Mouse (Mus musculus): ENCODE measurements around the gene Gria2.

Gria2 gene

GRCm38 (mm10) chr3:80802596-80803081 is at the start of gene Gria2:
TSS of gene Gria2 (minus strand) at chr3:80802835.
- DNase-seq (ENCODE audit: low spot score) = peak; percentile 53

DNA sequence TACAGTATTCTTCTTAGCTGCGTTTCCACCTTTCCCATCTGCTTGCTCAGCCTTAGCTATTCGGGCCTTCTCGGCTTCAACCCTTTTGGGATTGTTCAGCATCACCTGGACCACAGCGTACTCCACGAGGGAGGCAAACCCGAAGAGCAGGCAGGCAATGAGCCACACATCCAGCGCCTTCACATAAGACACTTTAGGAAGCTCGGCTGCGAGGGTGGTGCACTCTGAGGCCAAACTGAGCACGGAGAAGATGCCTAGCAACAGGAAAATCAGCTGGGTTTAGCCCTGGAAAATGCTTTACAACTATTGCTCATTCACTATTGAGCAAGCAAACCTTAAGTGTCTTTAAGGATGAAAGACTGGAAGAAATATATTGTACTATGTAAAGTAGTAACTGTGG is 48.3 kb upstream of the Gria2 start:
- no peak for DNase-seq (ENCODE audit: low spot score)

GRCm38 (mm10) chr3:80845634-80846033 is 43.0 kb upstream of the Gria2 start:
- no peak for DNase-seq (ENCODE audit: low spot score)

GRCm38 (mm10) chr3:80839845-80840244 is 37.2 kb upstream of the Gria2 start:
- no peak for DNase-seq (ENCODE audit: low spot score)

DNA sequence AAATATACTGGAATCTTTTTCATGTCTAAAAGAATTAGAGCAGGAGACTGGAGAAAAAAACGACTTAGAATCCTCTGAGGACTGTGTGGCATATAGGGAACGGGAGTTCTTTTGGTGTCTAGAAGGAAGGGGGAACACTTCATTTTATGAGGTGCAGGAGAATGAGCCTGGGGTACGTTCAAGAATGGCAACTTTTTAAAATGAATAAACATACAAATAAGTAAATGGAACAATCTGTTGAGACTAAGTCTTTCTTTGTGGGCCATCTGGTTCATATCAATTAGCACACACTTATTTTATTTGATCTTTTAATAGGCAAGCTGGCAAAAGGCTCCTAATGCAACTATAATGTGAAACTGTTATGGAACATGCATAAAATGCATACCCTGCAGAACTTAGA is 34.9 kb upstream of the Gria2 start:
- DNase-seq (ENCODE audit: low spot score) = peak; percentile 12

DNA sequence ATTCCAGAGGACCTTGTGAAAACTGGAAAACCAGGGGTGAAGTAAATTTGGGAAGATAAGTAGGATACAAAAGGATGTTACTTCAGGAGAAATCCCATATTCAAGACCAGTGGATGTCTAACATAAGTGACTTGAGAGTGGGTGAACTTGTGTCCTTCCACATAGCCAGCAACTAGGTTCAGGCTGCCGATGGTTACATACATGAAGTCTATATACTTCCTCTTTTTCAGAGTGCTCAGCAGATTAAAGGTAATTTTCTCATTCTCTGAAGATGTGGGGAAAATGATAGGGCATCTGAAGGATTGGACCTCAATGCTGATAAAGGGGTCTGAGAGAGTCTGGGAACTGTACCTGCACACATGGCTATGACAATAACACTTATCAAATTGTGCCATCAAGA is 21.3 kb upstream of the Gria2 start:
- no peak for DNase-seq (ENCODE audit: low spot score)

GRCm38 (mm10) chr3:80818619-80819018 is 16.0 kb upstream of the Gria2 start:
- no peak for DNase-seq (ENCODE audit: low spot score)

GRCm38 (mm10) chr3:80813734-80814133 is 11.1 kb upstream of the Gria2 start:
- no peak for DNase-seq (ENCODE audit: low spot score)

DNA sequence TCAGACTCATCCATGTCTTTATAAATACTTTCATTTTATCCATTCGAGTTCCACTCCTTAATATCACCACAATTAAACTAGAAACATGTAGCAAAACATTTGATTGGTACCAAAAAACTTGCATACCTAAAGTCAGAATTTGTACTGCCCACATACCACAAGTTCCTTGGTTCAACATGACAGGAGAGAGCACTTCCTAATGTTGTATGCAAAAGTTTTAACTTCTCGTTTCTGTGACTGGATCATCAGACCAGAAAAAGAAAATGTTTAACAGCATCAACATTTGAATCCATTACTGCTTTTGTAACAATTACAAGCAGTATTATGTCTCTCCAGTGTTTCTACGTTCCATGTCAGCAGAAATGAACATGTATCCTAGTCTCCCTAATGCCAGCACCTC is 9.6 kb upstream of the Gria2 start:
- no peak for DNase-seq (ENCODE audit: low spot score)

DNA sequence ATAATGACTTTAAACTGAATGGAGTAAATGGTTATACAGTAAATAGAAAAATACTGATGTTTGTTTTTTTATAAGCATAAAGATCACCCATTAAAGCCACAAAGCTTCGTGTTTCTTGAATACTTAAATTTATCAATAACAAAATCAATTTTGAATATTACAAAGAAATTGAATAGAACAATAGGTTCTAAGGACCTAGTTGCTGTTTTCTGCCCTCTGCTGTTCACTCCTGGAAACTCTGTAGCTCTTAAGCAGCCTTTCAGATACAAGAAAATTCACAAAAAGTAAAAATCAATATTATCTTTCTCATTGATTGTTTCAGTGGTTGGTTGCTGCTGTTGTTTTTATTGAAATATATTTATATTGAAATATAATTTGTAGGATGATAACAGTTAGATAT is 2.7 kb upstream of the Gria2 start:
- peak; percentile 24 for DNase-seq (ENCODE audit: low spot score)

GRCm38 (mm10) chr3:80803811-80804210 is 1.2 kb upstream of the Gria2 start:
- DNase-seq (ENCODE audit: low spot score) = no peak

- peak; percentile 21 for DNase-seq (ENCODE audit: low spot score)
These were observed 576 bp upstream of the Gria2 start for GRCm38 (mm10) chr3:80803211-80803610.

- DNase-seq (ENCODE audit: low spot score) = no peak
These were observed 766 bp downstream of the Gria2 start for GRCm38 (mm10) chr3:80801827-80802310.

- peak; percentile 69 for DNase-seq (ENCODE audit: low spot score)
These were observed 1.4 kb downstream of the Gria2 start for GRCm38 (mm10) chr3:80800995-80801826.

- peak; percentile 49 for DNase-seq (ENCODE audit: low spot score)
These were observed 2.2 kb downstream of the Gria2 start for GRCm38 (mm10) chr3:80800299-80800994.

DNA sequence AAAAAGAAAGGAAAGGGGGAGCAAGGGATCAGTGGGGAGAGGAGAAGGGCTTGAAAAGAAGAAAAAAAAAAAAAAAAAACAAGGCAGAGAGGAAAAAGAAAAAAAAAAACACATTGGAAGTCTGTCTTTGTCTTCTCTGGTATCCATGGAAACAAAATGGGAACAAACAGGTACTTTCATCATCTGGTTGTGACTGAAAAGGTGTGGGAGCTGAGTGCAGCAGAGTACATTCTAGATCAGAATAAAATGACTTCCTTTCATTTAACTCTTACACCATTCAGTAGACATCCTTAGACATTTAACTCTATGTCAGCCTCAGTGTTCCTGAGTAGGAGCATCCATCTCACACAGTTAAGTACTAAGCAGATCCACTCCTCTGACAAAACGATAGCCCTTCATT is 4.7 kb downstream of the Gria2 start:
- no peak for DNase-seq (ENCODE audit: low spot score)

GRCm38 (mm10) chr3:80796764-80797163 is 5.9 kb downstream of the Gria2 start:
- DNase-seq (ENCODE audit: low spot score) = no peak

- no peak for DNase-seq (ENCODE audit: low spot score)
These were observed 7.4 kb downstream of the Gria2 start for GRCm38 (mm10) chr3:80795284-80795683.

DNA sequence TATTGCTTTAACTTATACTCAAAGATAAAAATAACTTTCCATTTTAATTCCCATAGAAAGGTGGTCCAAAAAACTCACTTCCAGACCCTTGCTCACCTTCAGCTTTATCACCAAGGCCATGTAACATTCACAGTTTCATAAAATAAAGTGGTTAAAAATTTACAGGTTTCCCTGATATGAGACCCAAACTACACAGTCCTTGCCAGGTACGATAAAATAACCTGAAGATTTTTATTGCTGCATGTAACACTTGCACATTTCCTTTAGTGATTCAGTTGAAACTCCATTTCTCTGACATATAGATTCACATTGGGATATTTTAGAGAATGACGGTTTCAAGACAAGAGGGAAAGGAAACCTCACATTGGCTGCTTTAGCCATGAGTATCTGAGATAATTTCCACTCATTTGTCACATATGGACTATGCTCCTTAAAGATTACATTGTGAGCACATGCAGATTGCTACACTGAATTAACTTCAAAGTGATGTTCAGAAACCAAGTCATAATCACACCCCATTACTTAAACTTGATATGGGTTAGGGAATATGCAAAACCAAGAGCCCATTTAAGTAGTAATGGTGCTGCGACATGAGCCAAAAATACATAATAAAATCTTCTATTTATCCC is 15.4 kb downstream of the Gria2 start:
- DNase-seq (ENCODE audit: low spot score) = no peak

DNA sequence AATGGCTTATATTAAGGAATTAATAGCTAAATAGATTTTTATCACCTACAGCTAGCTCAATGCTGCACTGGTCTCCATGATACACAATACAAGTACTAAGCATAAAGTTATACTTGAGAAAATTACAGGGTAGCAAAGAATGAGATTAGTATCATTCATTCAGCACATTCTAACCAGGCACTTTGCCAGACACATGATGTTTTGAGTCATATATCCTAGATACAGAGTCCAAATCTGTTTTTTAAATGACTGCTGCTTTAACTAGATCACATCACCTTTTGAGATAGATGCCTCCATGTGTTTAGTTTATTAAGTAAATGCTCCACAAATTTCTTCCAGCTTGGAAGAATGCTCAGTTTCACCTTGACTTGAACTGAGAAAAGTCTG is 21.5 kb downstream of the Gria2 start:
- no peak for DNase-seq (ENCODE audit: low spot score)

- DNase-seq (ENCODE audit: low spot score) = no peak
These were observed 22.1 kb downstream of the Gria2 start for GRCm38 (mm10) chr3:80780383-80781143.

GRCm38 (mm10) chr3:80776628-80777027 is 26.0 kb downstream of the Gria2 start:
- no peak for DNase-seq (ENCODE audit: low spot score)
